Mouse (Mus musculus): ENCODE measurements at regions not wholly inside any gene's neighbourhood (a gene's known extent, or its start where the extent isn't known, plus 50 kb on each side); places are given as distances from the start of the nearest gene placed in this dataset.

GRCm38 (mm10) chr5:74922881-74923280 lies 121.7 kb downstream of the Chic2 start:
- 85% methylated on average over 6 of the region's 6 CpGs for WGBS
- no peaks in the 10 kb centered on the region for H3K9me3 ChIP-seq
- no peaks in the 10 kb centered on the region for H3K36me3 ChIP-seq
- no peak overlapping the region for H3K4me2 ChIP-seq
- H3K27ac ChIP-seq (replicated peaks) = no peak overlapping the region
- H3K9ac ChIP-seq = no peak overlapping the region
- no peak for ATAC-seq (ENCODE audit: low read depth)
- H3K4me1 ChIP-seq (replicated peaks) = no peaks in the 10 kb centered on the region
- no peaks in the 10 kb centered on the region; the same call in 1 of the 2 replicates for H3K27me3 ChIP-seq
- no peak overlapping the region for H3K4me3 ChIP-seq

DNA sequence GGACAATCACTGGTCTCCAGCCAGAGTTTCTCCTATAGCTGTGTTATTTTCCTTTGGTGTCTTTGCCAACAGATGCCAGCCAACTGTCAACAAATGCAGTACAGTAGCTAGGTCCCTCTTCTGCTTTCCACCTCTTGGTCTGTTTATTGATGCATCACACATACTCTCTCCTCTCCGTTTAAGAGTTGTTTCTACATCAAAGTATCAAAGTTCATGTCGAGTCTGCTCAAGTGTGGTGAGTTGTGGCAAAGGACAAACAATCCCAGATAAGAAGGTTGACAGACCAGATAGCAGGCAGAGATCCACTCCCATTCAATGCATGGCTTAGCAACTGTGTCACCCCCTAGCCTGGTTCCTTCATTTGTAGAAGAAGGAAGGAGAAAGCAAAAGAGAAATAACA lies 123.6 kb downstream of the Chic2 start:
- no peaks in the 10 kb centered on the region for H3K36me3 ChIP-seq

GRCm38 (mm10) chr5:74920490-74920889 lies 124.1 kb downstream of the Chic2 start:
- Histone ChIP-seq H3K9ac (no peak overlapping the region), H3K27me3 (no peaks in the 10 kb centered on the region; the same call in 1 of the 2 replicates), H3K9me3 (0 out of 2 replicates have a peak, but pooled peaks cover 6% of the 10 kb centered on the region), H3K36me3 (no peaks in the 10 kb centered on the region), H3K4me2 (no peak overlapping the region), H3K27ac (replicated peaks) (no peak overlapping the region), H3K4me1 (replicated peaks) (no peaks in the 10 kb centered on the region), H3K4me3 (no peak overlapping the region)
- ATAC-seq (ENCODE audit: low read depth) = no peak
- 29% methylated on average over 5 of the region's 5 CpGs for WGBS

More for the DNA sequence above, 123.6 kb downstream of the Chic2 start:
- no peak for ATAC-seq (ENCODE audit: low read depth)
- 63% methylated on average over 2 of the region's 2 CpGs for WGBS
- Histone ChIP-seq H3K9ac (no peak overlapping the region), H3K4me1 (replicated peaks) (no peaks in the 10 kb centered on the region), H3K27ac (replicated peaks) (no peak overlapping the region), H3K4me2 (no peak overlapping the region), H3K9me3 (0 out of 2 replicates have a peak, but pooled peaks cover 4% of the 10 kb centered on the region), H3K4me3 (no peak overlapping the region), H3K27me3 (no peaks in the 10 kb centered on the region; the same call in 1 of the 2 replicates)

DNA sequence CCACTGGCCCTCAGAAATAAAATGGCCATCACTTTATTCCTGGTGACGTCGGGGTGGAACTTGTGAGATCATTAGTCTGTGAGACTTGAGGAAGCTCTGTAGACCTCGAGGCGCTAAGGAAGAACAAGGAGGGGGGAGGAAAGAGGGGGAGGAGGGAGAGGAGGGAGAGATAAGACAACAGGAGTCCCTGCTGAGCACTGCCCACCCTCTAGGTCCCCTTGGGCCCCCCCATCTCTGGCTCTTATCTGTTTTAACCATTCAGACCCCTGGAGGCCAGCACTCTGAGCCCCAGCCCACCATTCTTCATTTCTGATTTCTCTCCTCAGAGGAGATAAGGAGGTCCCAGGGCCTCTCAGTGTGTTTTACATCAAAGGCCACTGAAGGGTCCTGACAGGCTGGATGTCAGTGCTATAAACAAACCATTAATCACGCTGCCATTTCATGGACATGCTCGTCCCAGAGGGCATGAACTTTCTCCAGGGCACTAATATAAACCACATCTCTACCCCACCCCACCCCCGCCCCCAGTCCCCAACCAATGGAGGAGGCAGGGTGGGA lies 139.0 kb downstream of the Chic2 start:
- no peaks in the 10 kb centered on the region for H3K27me3 ChIP-seq
- H3K9me3 ChIP-seq = no peaks in the 10 kb centered on the region
- H3K27ac ChIP-seq (replicated peaks) = no peak overlapping the region
- no peak overlapping the region for H3K9ac ChIP-seq
- H3K4me2 ChIP-seq = no peak overlapping the region
- no peaks in the 10 kb centered on the region for H3K36me3 ChIP-seq
- no peak overlapping the region for H3K4me3 ChIP-seq
- H3K4me1 ChIP-seq (replicated peaks) = no peaks in the 10 kb centered on the region
- 22% methylated on average over 7 of the region's 7 CpGs for WGBS
- no peak for ATAC-seq (ENCODE audit: low read depth)

DNA sequence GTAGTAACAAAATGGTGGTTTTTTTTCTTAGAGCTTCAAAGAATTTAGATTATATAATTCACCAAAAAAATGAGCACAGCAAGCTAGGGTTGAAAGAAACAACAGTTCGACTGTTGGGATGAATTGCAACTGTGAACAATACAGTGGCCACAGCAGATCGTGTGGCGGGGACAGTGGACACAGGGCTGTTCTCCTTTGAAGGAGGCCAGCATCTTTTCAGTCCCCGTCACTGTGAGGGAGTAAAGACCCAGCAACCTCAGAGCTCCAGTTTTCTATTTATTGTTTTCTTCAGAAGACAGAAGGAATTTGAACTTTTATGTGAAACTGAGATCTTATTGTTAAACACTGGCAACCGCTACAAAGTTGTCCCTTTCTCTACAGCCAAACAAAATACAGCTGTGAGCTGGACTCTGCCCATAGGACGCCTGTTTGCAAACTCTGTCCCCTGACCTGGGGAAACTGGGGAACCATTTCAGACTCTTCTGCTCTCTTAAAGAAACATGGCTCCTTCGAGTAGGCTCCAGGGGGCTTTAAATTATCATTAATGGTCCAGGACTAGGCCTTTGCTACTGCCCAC lies 139.6 kb downstream of the Chic2 start:
- H3K4me2 ChIP-seq = no peak overlapping the region
- H3K9ac ChIP-seq = no peak overlapping the region
- H3K9me3 ChIP-seq = no peaks in the 10 kb centered on the region
- no peaks in the 10 kb centered on the region for H3K27me3 ChIP-seq
- 40% methylated on average over 7 of the region's 7 CpGs for WGBS
- no peaks in the 10 kb centered on the region for H3K4me1 ChIP-seq (replicated peaks)
- H3K4me3 ChIP-seq = no peak overlapping the region
- no peak overlapping the region for H3K27ac ChIP-seq (replicated peaks)
- H3K36me3 ChIP-seq = no peaks in the 10 kb centered on the region
- no peak for ATAC-seq (ENCODE audit: low read depth)

GRCm38 (mm10) chr5:74904327-74904726 lies 140.2 kb downstream of the Chic2 start:
- H3K9ac ChIP-seq = no peak overlapping the region
- H3K36me3 ChIP-seq = no peaks in the 10 kb centered on the region
- H3K4me2 ChIP-seq = no peak overlapping the region
- no peaks in the 10 kb centered on the region for H3K9me3 ChIP-seq
- 82% methylated on average over 3 of the region's 3 CpGs for WGBS
- H3K4me3 ChIP-seq = no peak overlapping the region
- no peak overlapping the region for H3K27ac ChIP-seq (replicated peaks)
- H3K27me3 ChIP-seq = no peaks in the 10 kb centered on the region
- H3K4me1 ChIP-seq (replicated peaks) = no peaks in the 10 kb centered on the region
- ATAC-seq (ENCODE audit: low read depth) = no peak

GRCm38 (mm10) chr5:74903711-74904110 lies 140.9 kb downstream of the Chic2 start:
- no peak overlapping the region for H3K4me2 ChIP-seq
- 93% methylated on average over 6 of the region's 6 CpGs for WGBS
- no peak overlapping the region for H3K9ac ChIP-seq
- H3K36me3 ChIP-seq = no peaks in the 10 kb centered on the region
- no peak overlapping the region for H3K27ac ChIP-seq (replicated peaks)
- H3K4me3 ChIP-seq = no peak overlapping the region
- no peak for ATAC-seq (ENCODE audit: low read depth)
- H3K4me1 ChIP-seq (replicated peaks) = no peaks in the 10 kb centered on the region
- H3K9me3 ChIP-seq = no peaks in the 10 kb centered on the region
- no peaks in the 10 kb centered on the region for H3K27me3 ChIP-seq

DNA sequence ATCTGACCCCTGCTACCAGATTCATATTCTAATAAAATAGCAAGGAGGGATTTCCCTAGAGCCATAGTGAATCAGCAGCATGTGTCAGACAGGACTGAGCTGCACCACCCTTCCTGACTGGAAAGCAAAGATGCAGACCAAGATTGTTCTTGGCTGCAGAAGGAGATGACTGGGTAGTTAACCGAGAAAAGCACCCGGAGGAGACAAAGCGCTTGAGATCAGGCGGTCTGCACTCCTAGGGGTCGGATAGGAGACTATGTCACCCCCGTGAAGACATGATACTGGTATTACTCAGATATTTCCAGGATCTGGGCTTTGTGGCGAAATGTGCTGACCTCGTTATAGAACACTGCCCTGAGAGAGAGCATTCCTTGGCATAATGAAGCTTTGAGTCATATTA lies 147.4 kb downstream of the Chic2 start:
- H3K4me3 ChIP-seq = no peak overlapping the region
- ATAC-seq (ENCODE audit: low read depth) = no peak
- H3K27me3 ChIP-seq = peaks cover 5% of the 10 kb centered on the region
- H3K9me3 ChIP-seq = no peaks in the 10 kb centered on the region
- no peaks in the 10 kb centered on the region for H3K36me3 ChIP-seq
- 88% methylated on average over 8 of the region's 8 CpGs for WGBS
- H3K4me1 ChIP-seq (replicated peaks) = no peaks in the 10 kb centered on the region
- no peak overlapping the region for H3K4me2 ChIP-seq
- no peak overlapping the region for H3K9ac ChIP-seq
- no peak overlapping the region for H3K27ac ChIP-seq (replicated peaks)

GRCm38 (mm10) chr5:74893276-74893675 lies 151.3 kb downstream of the Chic2 start:
- Histone ChIP-seq H3K27ac (replicated peaks) (no peak overlapping the region), H3K4me3 (no peak overlapping the region), H3K4me2 (no peak overlapping the region), H3K4me1 (replicated peaks) (no peaks in the 10 kb centered on the region), H3K36me3 (no peaks in the 10 kb centered on the region), H3K27me3 (peaks cover 5% of the 10 kb centered on the region), H3K9me3 (no peaks in the 10 kb centered on the region), H3K9ac (no peak overlapping the region)
- WGBS = 78% methylated on average over 5 of the region's 5 CpGs
- no peak for ATAC-seq (ENCODE audit: low read depth)

- ATAC-seq (ENCODE audit: low read depth) = no peak
- Histone ChIP-seq H3K27ac (replicated peaks) (no peak overlapping the region), H3K4me2 (no peak overlapping the region), H3K4me1 (replicated peaks) (no peaks in the 10 kb centered on the region), H3K9me3 (no peaks in the 10 kb centered on the region), H3K36me3 (no peaks in the 10 kb centered on the region), H3K4me3 (no peak overlapping the region), H3K27me3 (peaks cover 5% of the 10 kb centered on the region), H3K9ac (no peak overlapping the region)
- 19% methylated on average over 3 of the region's 3 CpGs for WGBS
Observed at GRCm38 (mm10) chr5:74891541-74891940, 153.0 kb downstream of the Chic2 start.

DNA sequence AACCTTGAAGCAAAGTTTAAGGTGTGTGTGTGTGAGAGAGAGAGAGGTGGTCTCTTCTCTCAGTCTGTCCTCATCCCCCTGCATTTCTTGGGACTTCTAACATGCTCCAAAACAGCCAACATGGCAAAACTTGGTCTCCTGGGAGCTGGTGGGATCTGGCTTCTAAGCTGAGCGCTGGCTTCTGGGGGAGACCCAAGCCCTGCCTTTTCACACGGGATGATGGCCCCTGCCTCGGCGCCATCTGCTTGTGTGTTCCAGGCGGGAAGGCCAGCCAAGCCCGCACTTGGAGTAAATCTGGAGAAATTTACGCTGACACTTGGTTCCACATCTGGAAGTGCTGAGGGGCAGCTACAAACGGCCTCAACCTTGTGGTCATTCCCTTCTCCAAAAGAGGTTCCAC lies 155.6 kb downstream of the Chic2 start:
- H3K36me3 ChIP-seq = no peaks in the 10 kb centered on the region
- no peak overlapping the region for H3K27ac ChIP-seq (replicated peaks)
- H3K4me3 ChIP-seq = no peak overlapping the region
- no peak overlapping the region for H3K4me2 ChIP-seq
- no peaks in the 10 kb centered on the region for H3K9me3 ChIP-seq
- no peak overlapping the region for H3K9ac ChIP-seq
- ATAC-seq (ENCODE audit: low read depth) = no peak
- no peaks in the 10 kb centered on the region for H3K4me1 ChIP-seq (replicated peaks)
- peaks cover 3% of the 10 kb centered on the region for H3K27me3 ChIP-seq
- 78% methylated on average over 8 of the region's 8 CpGs for WGBS

DNA sequence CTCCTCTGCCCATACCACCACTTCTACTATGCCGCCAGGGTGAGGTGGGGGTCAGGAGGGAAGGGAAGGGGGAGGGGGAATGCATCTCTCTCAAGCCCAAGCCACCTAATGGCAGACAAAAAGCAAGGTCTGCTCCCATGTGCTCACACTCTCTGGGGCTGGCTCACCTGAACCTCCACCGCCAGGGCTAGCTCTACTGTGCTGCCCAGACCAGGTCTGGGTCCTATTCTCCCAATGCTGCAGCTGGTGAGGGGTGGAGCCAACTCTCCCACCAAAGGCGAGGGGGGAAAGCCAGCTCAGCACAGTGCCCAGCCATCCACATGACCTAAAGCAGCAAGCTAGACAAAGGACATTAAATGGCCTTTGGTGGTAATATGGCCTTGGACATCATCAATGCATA lies 158.6 kb downstream of the Chic2 start:
- no peak for ATAC-seq (ENCODE audit: low read depth)
- H3K9me3 ChIP-seq = no peaks in the 10 kb centered on the region
- H3K4me2 ChIP-seq = no peak overlapping the region
- H3K36me3 ChIP-seq = no peaks in the 10 kb centered on the region
- H3K9ac ChIP-seq = no peak overlapping the region
- no peak overlapping the region for H3K27ac ChIP-seq (replicated peaks)
- H3K27me3 ChIP-seq = no peaks in the 10 kb centered on the region
- WGBS = 91% methylated on average over 3 of the region's 3 CpGs
- no peaks in the 10 kb centered on the region for H3K4me1 ChIP-seq (replicated peaks)
- H3K4me3 ChIP-seq = no peak overlapping the region

DNA sequence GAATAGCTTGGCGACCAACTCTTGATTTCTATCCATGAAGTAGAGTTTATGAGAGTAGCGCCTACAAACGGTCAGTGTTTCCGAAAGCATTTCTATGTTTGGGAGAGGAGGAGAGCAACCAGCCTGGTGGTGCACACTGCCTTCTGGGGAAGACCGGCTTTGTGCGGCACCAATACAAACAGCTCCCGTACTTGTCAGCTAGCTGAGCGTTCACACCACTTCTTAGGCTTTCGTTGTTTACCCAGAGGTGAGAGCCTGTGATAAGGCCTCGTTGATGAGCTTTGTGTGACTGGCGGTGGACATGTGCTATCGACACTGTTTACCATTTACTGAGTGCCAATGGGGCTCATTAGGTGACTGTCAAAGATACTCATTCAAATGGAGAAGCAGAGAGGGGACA lies 162.0 kb downstream of the Chic2 start:
- H3K36me3 ChIP-seq = no peaks in the 10 kb centered on the region
- no peak overlapping the region for H3K27ac ChIP-seq (replicated peaks)
- 88% methylated on average over 12 of the region's 12 CpGs for WGBS
- no peaks in the 10 kb centered on the region for H3K9me3 ChIP-seq
- H3K27me3 ChIP-seq = no peaks in the 10 kb centered on the region
- ATAC-seq (ENCODE audit: low read depth) = no peak
- H3K9ac ChIP-seq = no peak overlapping the region
- peaks cover 11% of the 10 kb centered on the region for H3K4me1 ChIP-seq (replicated peaks)
- no peak overlapping the region for H3K4me3 ChIP-seq
- no peak overlapping the region for H3K4me2 ChIP-seq
